Mouse (Mus musculus) liver, embryonic 15.5 days (tissue): ENCODE data around the gene Olfr1344. TPM values are rescaled to one million over a fixed set of nuclear protein-coding genes. Genes with fewer than 3 reads are reported as not detected.
"Not testable (repeated sequence)": the region's sequence is repeated elsewhere in the genome, so short reads cannot be mapped to it uniquely, and the experiment has no call there.

ENCODE experiments used
- ATAC-seq: fragments of 200-750 bp; cut with Nextera tagmentation; 2 replicates; pipeline ENCODE4 v1.8.0; 2017; ENCODE audit warnings: moderate number of reproducible peaks, mild to moderate bottlenecking, moderate library complexity; ENCODE audit not compliant: insufficient read depth
- H3K27ac ChIP-seq: fragments of 300-500 bp; sonication (generic); replicated peaks from 2 replicates; pipeline ENCODE4 v1.5.1; 2015; ENCODE audit warnings: mild to moderate bottlenecking, inconsistent platforms
- H3K27me3 ChIP-seq: fragments of 300-500 bp; sonication (generic); 2 replicates; pipeline ENCODE4 v1.6.1; 2015; ENCODE audit warnings: mild to moderate bottlenecking, inconsistent platforms
- H3K36me3 ChIP-seq: fragments of 300-500 bp; sonication (generic); replicated peaks from 2 replicates; pipeline ENCODE4 v1.6.1; 2015; ENCODE audit warnings: moderate library complexity, mild to moderate bottlenecking, inconsistent platforms
- H3K4me1 ChIP-seq: fragments of 300-500 bp; sonication (generic); replicated peaks from 2 replicates; pipeline ENCODE4 v1.6.1; 2015; ENCODE audit warnings: inconsistent platforms
- H3K4me2 ChIP-seq: fragments of 300-500 bp; sonication (generic); 2 replicates; pipeline ENCODE4 v1.6.1; 2015; ENCODE audit warnings: moderate library complexity, mild to moderate bottlenecking, inconsistent platforms
- H3K4me3 ChIP-seq: fragments of 300-500 bp; sonication (generic); replicated peaks from 2 replicates; pipeline ENCODE4 v1.5.1; 2015; ENCODE audit warnings: mild to moderate bottlenecking, inconsistent platforms
- H3K9ac ChIP-seq: fragments of 300-500 bp; sonication (generic); 2 replicates; pipeline ENCODE4 v1.6.1; 2015; ENCODE audit warnings: moderate library complexity, mild to moderate bottlenecking, inconsistent platforms
- H3K9me3 ChIP-seq: fragments of 300-500 bp; sonication (generic); replicated peaks from 2 replicates; pipeline ENCODE4 v1.6.1; 2016; ENCODE audit warnings: inconsistent platforms
- WGBS: fragments of 180-500 bp; shearing (Covaris S2); methylation state at CpG from one replicate; pipeline ENCODE4 v1.1.7; 2015; ENCODE audit warnings: mixed read lengths; ENCODE audit not compliant: insufficient replicate concordance; 5-methylcytosine and 5-hydroxymethylcytosine counted together
- polyA plus RNA-seq: library from polyadenylated mRNA; unstranded; fragments of >200 nt; fragmentation: Nextera tagmentation; extraction: Ambion mirVana; gene quantifications from 2 replicates; pipeline ENCODE4 v1.2.1, GENCODE M21; 2015

Olfr1344 gene
- polyA plus RNA-seq, 1 experiment from 2014 or later, result not detected

DNA sequence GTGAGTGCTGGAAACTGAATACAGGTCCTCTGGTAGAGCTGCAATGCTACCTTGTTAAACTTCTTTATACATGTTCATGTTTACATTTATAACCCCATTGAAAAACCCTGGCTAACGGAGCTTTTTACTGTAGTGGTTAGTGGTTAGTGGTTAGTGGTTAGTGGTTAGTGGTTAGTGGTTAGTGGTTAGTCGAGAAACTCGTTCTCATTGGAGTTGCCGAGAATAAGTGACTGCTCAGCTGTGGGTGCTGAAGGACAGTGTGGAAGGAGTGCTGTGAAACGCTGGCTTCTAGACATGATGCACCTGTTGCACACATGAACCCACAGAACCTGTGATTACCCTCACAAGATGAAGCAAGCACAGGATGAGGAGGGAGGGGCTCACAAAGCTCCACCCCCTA lies 9.3 kb downstream of the Olfr1344 start:
- H3K27me3 ChIP-seq, result no peaks in the 10 kb centered on the region
- H3K4me2 ChIP-seq, result no peak overlapping the region
- H3K4me1 ChIP-seq, result no peaks in the 10 kb centered on the region
- WGBS, result 18% methylated on average over 5 of the region's 5 CpGs
- H3K27ac ChIP-seq, result no peak overlapping the region
- no peak overlapping the region for H3K9ac ChIP-seq
- no peaks in the 10 kb centered on the region for H3K9me3 ChIP-seq
- H3K4me3 ChIP-seq, result no peak overlapping the region
- no peaks in the 10 kb centered on the region for H3K36me3 ChIP-seq
- no peak for ATAC-seq

DNA sequence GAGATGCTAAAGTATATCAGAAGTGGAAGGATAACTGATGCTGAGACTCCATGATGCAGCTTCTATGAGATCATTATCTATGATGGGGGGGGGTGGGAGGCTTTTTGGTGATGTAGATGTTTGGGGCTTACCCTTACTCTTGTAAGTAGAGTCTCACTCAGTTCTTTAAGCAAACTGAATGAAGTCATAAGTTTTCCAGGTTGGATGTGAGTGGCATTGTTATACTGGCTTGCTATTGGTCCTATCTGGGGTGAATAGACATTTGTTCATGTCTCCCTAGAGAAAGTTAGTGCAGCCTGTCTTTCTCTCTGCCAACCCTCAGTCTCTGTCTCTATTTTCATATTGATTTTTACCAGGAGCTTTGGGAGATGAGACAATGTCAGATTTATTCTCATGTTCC lies 17.4 kb downstream of the Olfr1344 start, which contains the start of gene Olfr1336:
Olfr1336 (plus strand) TSS at position 301 of the 400 bp plus-strand sequence.
- H3K27me3 ChIP-seq, result no peaks in the 10 kb centered on the region
- no peaks in the 10 kb centered on the region for H3K36me3 ChIP-seq
- H3K9me3 ChIP-seq, result no peaks in the 10 kb centered on the region
- no peaks in the 10 kb centered on the region for H3K4me1 ChIP-seq
- H3K9ac ChIP-seq, result no peak within 1 kb of the TSS
- no peak within 1 kb of the TSS for H3K4me2 ChIP-seq
- no peak for ATAC-seq
- H3K27ac ChIP-seq, result no peak within 1 kb of the TSS
- no peak within 1 kb of the TSS for H3K4me3 ChIP-seq

DNA sequence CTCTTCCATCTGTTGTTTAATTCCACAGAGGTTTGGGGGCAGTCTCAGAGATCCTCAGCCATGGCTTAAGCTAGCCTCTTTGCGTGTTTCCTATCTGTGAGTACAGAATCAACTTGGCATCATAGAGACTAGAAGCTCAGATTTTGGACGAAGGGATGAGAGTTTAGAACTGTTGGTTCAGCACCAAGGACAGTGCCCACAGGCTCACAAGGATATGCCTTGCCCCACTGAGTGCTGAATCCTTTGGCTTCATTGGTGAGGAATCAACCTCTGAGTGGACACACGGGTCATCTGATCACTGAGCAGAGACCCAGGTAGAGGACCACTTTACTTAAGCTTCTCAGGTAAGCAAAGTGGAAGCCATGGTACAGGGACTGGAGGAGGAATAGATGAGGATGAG lies 17.9 kb downstream of the Olfr1344 start:
- H3K4me2 ChIP-seq, result no peak overlapping the region
- no peak overlapping the region for H3K4me3 ChIP-seq
- no peaks in the 10 kb centered on the region for H3K4me1 ChIP-seq
- WGBS, result 23% methylated on average over 3 of the region's 3 CpGs
- H3K9ac ChIP-seq, result no peak overlapping the region
- H3K36me3 ChIP-seq, result no peaks in the 10 kb centered on the region
- no peak for ATAC-seq
- H3K27ac ChIP-seq, result no peak overlapping the region
- no peaks in the 10 kb centered on the region for H3K27me3 ChIP-seq
- no peaks in the 10 kb centered on the region for H3K9me3 ChIP-seq

DNA sequence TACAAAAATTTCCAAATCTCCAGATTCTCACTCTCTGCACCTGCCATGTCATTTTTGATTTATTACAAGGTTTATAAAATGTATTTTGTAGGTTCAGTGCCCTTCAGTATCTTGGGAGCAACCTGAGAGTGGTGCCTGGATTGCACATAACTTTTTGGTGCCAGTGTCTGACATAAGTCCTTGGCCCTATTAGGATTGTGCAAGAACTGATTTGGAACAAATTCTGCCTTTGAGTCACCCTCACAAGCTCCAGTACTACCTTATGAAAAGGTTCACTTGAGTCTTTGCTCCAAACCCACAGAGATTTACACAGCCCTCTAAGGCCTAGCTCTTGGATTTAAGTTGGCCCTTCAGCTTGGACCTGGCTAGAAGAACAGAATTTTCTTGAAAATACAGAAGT lies 28.5 kb downstream of the Olfr1344 start, which contains the start of gene Olfr1346:
Olfr1346 (plus strand) TSS at position 151 of the 400 bp plus-strand sequence.
- Histone ChIP-seq H3K36me3 (no peaks in the 10 kb centered on the region), H3K4me1 (no peaks in the 10 kb centered on the region), H3K4me3 (no peak within 1 kb of the TSS), H3K9me3 (no peaks in the 10 kb centered on the region), H3K27me3 (no peaks in the 10 kb centered on the region), H3K27ac (no peak within 1 kb of the TSS), H3K4me2 (no peak within 1 kb of the TSS), H3K9ac (no peak within 1 kb of the TSS)
- no peak for ATAC-seq

DNA sequence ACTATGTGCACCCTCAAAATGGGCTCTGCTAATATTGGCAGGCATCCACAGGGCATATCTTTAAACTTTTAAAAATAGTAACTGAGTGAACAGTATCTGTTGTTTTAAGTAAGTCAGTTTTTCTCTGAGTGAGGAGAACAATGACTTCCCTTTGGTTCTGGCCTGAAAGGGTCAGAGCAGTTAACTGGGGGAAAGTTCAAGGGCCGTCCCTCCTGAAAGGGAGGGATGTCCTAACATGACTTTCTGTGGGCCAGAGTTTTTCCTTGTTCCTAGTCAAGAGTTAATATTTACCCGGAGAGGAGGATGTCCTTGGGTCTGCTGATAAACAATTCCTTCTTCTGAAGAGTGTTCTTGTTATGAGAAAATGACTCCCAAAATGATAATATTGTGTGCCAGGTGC lies 39.1 kb downstream of the Olfr1344 start:
- H3K4me2 ChIP-seq, H3K4me1 ChIP-seq, H3K9ac ChIP-seq, H3K36me3 ChIP-seq, H3K4me3 ChIP-seq, H3K27me3 ChIP-seq, H3K27ac ChIP-seq, ATAC-seq, H3K9me3 ChIP-seq: not testable (repeated sequence)
- 50% methylated on average over 2 of the region's 2 CpGs for WGBS

DNA sequence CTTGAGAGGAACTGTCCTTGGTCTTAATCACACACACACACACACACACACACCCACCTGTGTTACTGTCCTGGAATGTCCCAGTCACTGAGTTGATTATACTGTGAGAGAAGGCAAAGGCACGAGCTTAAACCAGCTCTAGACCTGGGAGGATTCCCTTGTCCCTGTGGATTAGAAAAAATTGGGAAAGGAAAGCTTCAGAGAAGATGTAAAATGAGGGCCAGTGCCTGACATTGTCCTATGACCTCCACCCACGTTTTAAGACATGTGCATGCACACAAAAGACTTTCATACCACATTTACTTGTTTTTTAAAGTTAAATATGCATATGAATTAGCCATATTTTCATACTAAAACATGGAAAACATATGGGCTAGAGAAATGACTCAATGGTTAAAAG lies 48.4 kb downstream of the Olfr1344 start, which contains the start of gene Olfr5:
Olfr5 (minus strand) TSS at position 101 of the 400 bp plus-strand sequence.
- Histone ChIP-seq H3K27me3 (no peaks in the 10 kb centered on the region), H3K9me3 (no peaks in the 10 kb centered on the region), H3K4me1 (no peaks in the 10 kb centered on the region), H3K9ac (no peak within 1 kb of the TSS), H3K4me3 (no peak within 1 kb of the TSS), H3K4me2 (no peak within 1 kb of the TSS), H3K36me3 (no peaks in the 10 kb centered on the region), H3K27ac (no peak within 1 kb of the TSS)
- WGBS, result 13% methylated on average over 2 of the region's 2 CpGs
- ATAC-seq, result no peak

Other genes starting within 250 kb of the Olfr1344 start
- gene Galp, start 241.6 kb upstream of the Olfr1344 start, polyA plus RNA-seq, result not detected in 2 replicates
- not detected in 2 replicates for gene Zscan5b, start 216.4 kb upstream of the Olfr1344 start, polyA plus RNA-seq
- gene Epp13, start 186.0 kb upstream of the Olfr1344 start, polyA plus RNA-seq, result not detected in 2 replicates
- gene Zfp667, start 152.1 kb upstream of the Olfr1344 start, polyA plus RNA-seq, result 3.4 and 5.4 TPM in 2 replicates
- 0.78 and 1.0 TPM in 2 replicates for gene Zfp583, start 107.4 kb upstream of the Olfr1344 start, polyA plus RNA-seq
- gene Gm3854, start 94.9 kb upstream of the Olfr1344 start, polyA plus RNA-seq, result 0.10 and 0.22 TPM in 2 replicates
- gene Zfp78, start 75.4 kb upstream of the Olfr1344 start, polyA plus RNA-seq, result 0.90 and 1.0 TPM in 2 replicates
- gene Zfp28, start 55.4 kb upstream of the Olfr1344 start, polyA plus RNA-seq, result 1.2 and 1.3 TPM in 2 replicates
- not detected in 2 replicates for gene Smim17, start 40.0 kb upstream of the Olfr1344 start, polyA plus RNA-seq
- gene Gm20715, start 28.4 kb upstream of the Olfr1344 start, polyA plus RNA-seq, result not detected in 2 replicates
- gene Olfr1336, start 17.5 kb downstream of the Olfr1344 start, polyA plus RNA-seq, result not detected in 2 replicates
- gene Olfr1346, start 28.4 kb downstream of the Olfr1344 start, polyA plus RNA-seq, result not detected in 2 replicates
- gene Olfr5, start 48.3 kb downstream of the Olfr1344 start, polyA plus RNA-seq, result not detected in 2 replicates
- not detected in 2 replicates for gene Olfr1347, start 61.1 kb downstream of the Olfr1344 start, polyA plus RNA-seq
- not detected in 2 replicates for gene Olfr1348, start 70.1 kb downstream of the Olfr1344 start, polyA plus RNA-seq
- gene Olfr1349, start 84.3 kb downstream of the Olfr1344 start, polyA plus RNA-seq, result not detected in 2 replicates
- gene Olfr1350, start 126.2 kb downstream of the Olfr1344 start, polyA plus RNA-seq, result not detected in 2 replicates